Mouse (Mus musculus): ENCODE results near the gene Dnah5. TPM values are rescaled to one million over a fixed set of nuclear protein-coding genes. Genes with fewer than 3 reads are reported as not detected.
"Not testable (repeated sequence)": the region's sequence is repeated elsewhere in the genome, so short reads cannot be mapped to it uniquely, and the experiment has no call there.

Gene Dnah5
- polyA plus RNA-seq, 1 experiment from 2014 or later, result 0.01 TPM

DNA sequence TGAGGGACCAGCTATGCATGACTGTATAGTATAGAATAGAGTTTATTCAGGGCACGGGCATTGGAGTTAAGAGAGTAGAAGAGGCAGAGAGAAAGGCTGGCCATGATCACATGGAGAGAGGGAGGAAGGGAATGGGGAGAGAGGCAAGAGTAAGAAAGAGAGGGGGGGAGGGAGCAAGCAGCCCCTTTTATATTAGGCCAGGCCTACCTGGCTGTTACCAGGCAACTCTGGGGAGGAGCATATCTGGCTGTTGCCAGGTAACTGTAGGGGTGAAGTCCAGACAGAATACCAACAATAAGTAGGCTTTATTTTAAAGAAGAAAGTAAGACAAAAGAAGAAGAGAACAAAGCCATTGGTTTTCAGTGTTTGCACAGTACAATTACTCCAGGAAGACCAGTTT lies 194.9 kb downstream of the Dnah5 start:
- no peaks in the 10 kb centered on the region for H3K27me3 ChIP-seq (replicated peaks)
- 93% methylated on average over 1 of the region's 1 CpGs for WGBS (ENCODE audit: insufficient replicate concordance)
- no peaks in the 10 kb centered on the region for H3K4me1 ChIP-seq
- ATAC-seq, result no peak
- H3K36me3 ChIP-seq, result no peaks in the 10 kb centered on the region
- no peak overlapping the region for H3K4me2 ChIP-seq
- H3K4me3 ChIP-seq, result no peak overlapping the region
- no peak overlapping the region for H3K27ac ChIP-seq
- no peaks in the 10 kb centered on the region for H3K9me3 ChIP-seq (replicated peaks)
- no peak overlapping the region for H3K9ac ChIP-seq

DNA sequence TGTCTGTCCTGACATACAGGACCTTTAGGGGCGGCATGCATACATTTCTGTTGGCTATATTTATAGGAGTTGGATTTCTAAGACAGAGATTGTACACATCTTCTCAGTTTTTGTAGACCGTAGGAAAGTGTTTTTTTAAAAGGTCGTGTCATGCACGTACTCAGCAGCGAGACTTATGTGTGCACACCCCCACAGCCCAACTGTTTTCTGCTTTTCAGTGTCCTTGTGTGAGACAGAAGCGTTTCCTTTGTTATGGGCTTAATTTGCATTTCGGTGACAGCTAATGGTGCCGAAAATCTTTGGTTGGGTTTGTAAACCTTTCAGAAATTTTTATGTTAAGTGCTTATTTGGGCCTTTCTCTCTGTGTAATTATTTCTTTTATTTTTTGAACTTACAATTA lies 195.7 kb downstream of the Dnah5 start:
- WGBS (ENCODE audit: insufficient replicate concordance), result 65% methylated on average over 8 of the region's 8 CpGs
- no peaks in the 10 kb centered on the region for H3K36me3 ChIP-seq
- no peaks in the 10 kb centered on the region for H3K27me3 ChIP-seq (replicated peaks)
- no peaks in the 10 kb centered on the region for H3K4me1 ChIP-seq
- H3K4me3 ChIP-seq, result no peak overlapping the region
- no peak overlapping the region for H3K9ac ChIP-seq
- H3K9me3 ChIP-seq (replicated peaks), result no peaks in the 10 kb centered on the region
- no peak for ATAC-seq
- H3K4me2 ChIP-seq, result no peak overlapping the region
- H3K27ac ChIP-seq, result no peak overlapping the region

DNA sequence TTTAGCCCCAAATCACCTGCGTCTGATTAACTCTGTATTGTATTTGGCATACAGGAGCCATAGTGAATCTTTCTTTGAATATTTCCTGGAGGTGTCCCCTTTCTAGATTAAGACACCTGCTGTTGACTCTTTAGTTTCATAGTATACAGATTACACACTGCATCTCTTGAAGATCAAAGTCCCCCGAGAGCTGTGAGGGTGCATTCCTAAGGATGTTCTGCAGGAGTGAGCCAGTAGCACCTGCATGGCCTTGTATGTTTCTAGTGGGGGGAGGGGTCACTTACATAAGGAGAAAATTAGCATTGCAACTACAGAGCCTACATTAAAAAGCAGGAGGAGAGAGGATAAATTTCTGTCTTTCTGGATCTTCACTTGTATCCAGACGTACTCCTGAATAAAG lies 201.1 kb downstream of the Dnah5 start:
- H3K9ac ChIP-seq, result no peak overlapping the region
- no peaks in the 10 kb centered on the region for H3K9me3 ChIP-seq (replicated peaks)
- H3K4me1 ChIP-seq, result no peaks in the 10 kb centered on the region
- H3K36me3 ChIP-seq, result no peaks in the 10 kb centered on the region
- no peak overlapping the region for H3K27ac ChIP-seq
- 69% methylated on average over 3 of the region's 3 CpGs for WGBS (ENCODE audit: insufficient replicate concordance)
- H3K4me3 ChIP-seq, result no peak overlapping the region
- no peak for ATAC-seq
- no peak overlapping the region for H3K4me2 ChIP-seq
- no peaks in the 10 kb centered on the region for H3K27me3 ChIP-seq (replicated peaks)

GRCm38 (mm10) chr15:28405136-28405535 lies 201.6 kb downstream of the Dnah5 start:
- H3K36me3 ChIP-seq, result no peaks in the 10 kb centered on the region
- no peak overlapping the region for H3K4me2 ChIP-seq
- no peaks in the 10 kb centered on the region for H3K4me1 ChIP-seq
- no peaks in the 10 kb centered on the region for H3K9me3 ChIP-seq (replicated peaks)
- no peak for ATAC-seq
- no peak overlapping the region for H3K27ac ChIP-seq
- no peak overlapping the region for H3K9ac ChIP-seq
- 34% methylated on average over 2 of the region's 2 CpGs for WGBS (ENCODE audit: insufficient replicate concordance)
- H3K27me3 ChIP-seq (replicated peaks), result no peaks in the 10 kb centered on the region
- no peak overlapping the region for H3K4me3 ChIP-seq

- Histone ChIP-seq H3K4me3 (no peak overlapping the region), H3K9me3 (replicated peaks) (no peaks in the 10 kb centered on the region), H3K27me3 (replicated peaks) (no peaks in the 10 kb centered on the region), H3K36me3 (no peaks in the 10 kb centered on the region), H3K9ac (no peak overlapping the region), H3K27ac (no peak overlapping the region), H3K4me1 (no peaks in the 10 kb centered on the region), H3K4me2 (no peak overlapping the region)
- WGBS (ENCODE audit: insufficient replicate concordance), result 62% methylated on average over 4 of the region's 4 CpGs
- no peak for ATAC-seq
These were observed 236.2 kb downstream of the Dnah5 start for GRCm38 (mm10) chr15:28439702-28440101.

GRCm38 (mm10) chr15:28444494-28444893 lies 240.9 kb downstream of the Dnah5 start:
- H3K9me3 ChIP-seq (replicated peaks), result no peaks in the 10 kb centered on the region
- no peaks in the 10 kb centered on the region for H3K27me3 ChIP-seq (replicated peaks)
- H3K27ac ChIP-seq, result no peak overlapping the region
- H3K36me3 ChIP-seq, result no peaks in the 10 kb centered on the region
- ATAC-seq, result no peak
- WGBS (ENCODE audit: insufficient replicate concordance), result 82% methylated on average over 4 of the region's 4 CpGs
- no peaks in the 10 kb centered on the region for H3K4me1 ChIP-seq
- H3K4me3 ChIP-seq, result no peak overlapping the region
- no peak overlapping the region for H3K4me2 ChIP-seq
- no peak overlapping the region for H3K9ac ChIP-seq

GRCm38 (mm10) chr15:28461091-28461778 lies 257.7 kb downstream of the Dnah5 start:
- not testable (repeated sequence) for H3K27ac ChIP-seq; H3K9me3 ChIP-seq (replicated peaks); H3K4me2 ChIP-seq; ATAC-seq; H3K9ac ChIP-seq; H3K4me3 ChIP-seq; H3K27me3 ChIP-seq (replicated peaks); H3K4me1 ChIP-seq; H3K36me3 ChIP-seq
- WGBS (ENCODE audit: insufficient replicate concordance), result 73% methylated on average over 2 of the region's 2 CpGs

- Histone ChIP-seq H3K9ac (no peak overlapping the region), H3K4me2 (no peak overlapping the region), H3K36me3 (no peaks in the 10 kb centered on the region), H3K4me3 (no peak overlapping the region), H3K4me1 (no peaks in the 10 kb centered on the region), H3K9me3 (replicated peaks) (no peaks in the 10 kb centered on the region), H3K27ac (no peak overlapping the region), H3K27me3 (replicated peaks) (no peaks in the 10 kb centered on the region)
- ATAC-seq, result no peak
- WGBS (ENCODE audit: insufficient replicate concordance), result 67% methylated on average over 3 of the region's 3 CpGs
These were observed 263.2 kb downstream of the Dnah5 start for GRCm38 (mm10) chr15:28466591-28467247.

DNA sequence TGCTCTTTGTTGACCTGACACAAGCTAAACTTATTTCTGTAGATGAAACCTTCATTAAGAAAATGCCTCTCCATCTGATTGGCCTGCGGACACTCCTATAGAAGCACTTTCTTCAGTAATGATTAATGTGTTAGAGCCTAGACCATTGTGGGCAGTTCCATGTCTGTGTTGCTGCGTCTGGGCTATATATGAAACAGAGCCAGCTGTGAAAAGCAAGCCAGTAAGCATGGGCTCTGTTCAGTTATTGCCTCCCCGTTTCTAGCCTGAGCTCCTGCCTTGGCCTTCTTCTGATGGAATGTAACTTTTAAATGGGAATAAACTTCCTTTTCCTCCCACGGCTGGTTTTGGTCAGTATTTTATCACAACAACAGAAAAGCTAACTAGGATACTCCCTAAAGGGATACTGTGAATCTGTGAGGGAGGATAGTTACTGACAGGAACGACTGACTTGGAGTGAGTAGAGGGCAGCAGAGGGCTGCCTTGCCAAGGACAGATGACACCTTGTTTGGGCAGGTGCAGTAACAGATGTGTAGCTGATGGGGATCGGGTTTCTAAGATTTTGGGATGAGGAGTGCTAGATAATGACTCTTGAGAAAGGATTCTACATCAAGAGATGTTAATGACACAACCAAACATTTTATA lies 270.3 kb downstream of the Dnah5 start:
- Histone ChIP-seq H3K36me3 (no peaks in the 10 kb centered on the region), H3K4me2 (no peak overlapping the region), H3K4me3 (no peak overlapping the region), H3K27me3 (replicated peaks) (no peaks in the 10 kb centered on the region), H3K9ac (no peak overlapping the region), H3K9me3 (replicated peaks) (no peaks in the 10 kb centered on the region), H3K4me1 (no peaks in the 10 kb centered on the region), H3K27ac (no peak overlapping the region)
- 56% methylated on average over 6 of the region's 6 CpGs for WGBS (ENCODE audit: insufficient replicate concordance)
- no peak for ATAC-seq

GRCm38 (mm10) chr15:28502820-28503219 lies 299.3 kb downstream of the Dnah5 start:
- no peaks in the 10 kb centered on the region for H3K9me3 ChIP-seq (replicated peaks)
- 40% methylated on average over 4 of the region's 4 CpGs for WGBS (ENCODE audit: insufficient replicate concordance)
- H3K36me3 ChIP-seq, result no peaks in the 10 kb centered on the region
- no peak overlapping the region for H3K9ac ChIP-seq
- H3K27ac ChIP-seq, result no peak overlapping the region
- no peak overlapping the region for H3K4me3 ChIP-seq
- H3K4me2 ChIP-seq, result no peak overlapping the region
- no peaks in the 10 kb centered on the region for H3K4me1 ChIP-seq
- H3K27me3 ChIP-seq (replicated peaks), result no peaks in the 10 kb centered on the region
- no peak for ATAC-seq

DNA sequence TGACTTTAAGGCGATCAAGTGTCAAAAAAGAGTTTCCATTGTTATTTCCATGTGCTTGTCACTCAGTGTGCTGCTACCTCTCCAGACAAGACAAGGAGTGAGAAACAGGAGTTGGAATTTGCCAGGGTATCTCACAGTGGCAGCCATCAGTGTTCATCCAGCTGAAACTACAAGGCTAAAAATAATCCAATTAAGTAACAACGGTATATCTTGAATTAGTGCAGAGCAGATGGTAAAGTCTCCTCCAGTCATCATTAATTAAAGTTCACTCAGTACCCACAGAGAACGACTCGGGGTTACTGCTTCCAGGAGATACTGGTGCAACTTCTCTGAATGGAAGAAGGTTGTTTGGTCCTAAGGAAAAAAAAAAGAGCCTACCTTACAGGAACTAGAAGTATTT lies 311.6 kb downstream of the Dnah5 start:
- Histone ChIP-seq H3K4me1 (no peaks in the 10 kb centered on the region), H3K27me3 (replicated peaks) (no peaks in the 10 kb centered on the region), H3K9ac (no peak overlapping the region), H3K36me3 (no peaks in the 10 kb centered on the region), H3K9me3 (replicated peaks) (no peaks in the 10 kb centered on the region), H3K4me2 (no peak overlapping the region), H3K4me3 (no peak overlapping the region), H3K27ac (no peak overlapping the region)
- WGBS (ENCODE audit: insufficient replicate concordance), result 56% methylated on average over 4 of the region's 4 CpGs
- no peak for ATAC-seq
